Mouse (Mus musculus): Measurements from ENCODE around the gene Cdh12.

DNA sequence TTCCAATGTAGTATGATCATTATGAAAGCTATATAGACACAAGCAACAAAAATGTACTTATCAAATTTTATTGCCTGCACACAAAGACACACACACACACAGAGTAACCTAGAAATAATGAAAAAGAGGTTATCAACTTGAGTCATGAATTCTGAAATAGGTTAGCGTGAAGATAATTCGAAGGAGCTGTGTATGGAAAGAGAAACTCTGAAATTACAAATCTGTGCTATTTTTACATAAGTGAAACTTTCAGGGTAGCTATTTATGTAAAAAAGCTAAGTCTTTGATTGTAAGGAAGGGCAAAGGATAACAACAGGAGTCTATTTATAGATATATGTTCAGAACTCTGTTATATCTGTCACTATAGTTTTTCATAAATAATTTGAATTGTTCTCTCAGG, 427.9 kb downstream of the Cdh12 start:
- no peak for TF ChIP-seq GATA1 (IDR thresholded peaks at IDR 0.05; ENCODE audit: borderline replicate concordance, low read length)
- TF ChIP-seq FLI1 (IDR thresholded peaks at IDR 0.05; ENCODE audit: low read length), result no peak
